Mouse (Mus musculus): ENCODE measurements around the gene Bace1.

GRCm38 (mm10) chr9:45793697-45794096 lies 44.7 kb upstream of the Bace1 start:
- TF ChIP-seq CTCF (IDR thresholded peaks at IDR 0.05; ENCODE audit: low read depth) (no peak), EP300 (IDR thresholded peaks at IDR 0.05; ENCODE audit: low read depth) (no peak)
